Mouse (Mus musculus) embryo, embryonic 9.5 days (tissue): ENCODE measurements around the gene D630003M21Rik.
A peak's percentile ranks its signal among the peaks of the same experiment; 100 is the strongest.

Experiments
- DNase-seq: peaks from one replicate; pipeline ENCODE4 v3.0.0-alpha.2; 2017; ENCODE audit errors: extremely low spot score

D630003M21Rik gene

GRCm38 (mm10) chr2:158228670-158229502 is at the start of gene D630003M21Rik:
TSS of gene D630003M21Rik (minus strand) at chr2:158229222.
- DNase-seq, result peak; percentile 69

DNA sequence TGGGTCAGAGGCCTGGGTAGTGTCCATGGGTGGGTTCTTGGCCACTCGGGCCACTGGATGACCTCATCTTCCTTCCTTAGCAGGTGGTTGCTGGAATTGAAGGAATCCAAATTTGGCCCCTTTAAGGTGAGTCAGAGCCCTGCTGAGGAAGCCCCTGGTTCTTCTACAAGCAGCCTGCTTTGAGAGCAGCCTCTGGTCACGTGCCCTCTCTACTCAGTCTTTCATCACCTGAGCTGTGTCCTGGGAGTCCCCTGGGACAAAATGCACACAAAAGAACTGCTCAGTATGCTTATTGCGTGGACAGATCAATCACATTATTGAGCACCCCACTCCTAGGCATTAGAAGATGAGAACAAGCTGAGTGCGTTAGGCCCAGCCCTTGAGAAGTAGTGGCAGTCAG is 47.9 kb upstream of the D630003M21Rik start:
- no peak for DNase-seq

DNA sequence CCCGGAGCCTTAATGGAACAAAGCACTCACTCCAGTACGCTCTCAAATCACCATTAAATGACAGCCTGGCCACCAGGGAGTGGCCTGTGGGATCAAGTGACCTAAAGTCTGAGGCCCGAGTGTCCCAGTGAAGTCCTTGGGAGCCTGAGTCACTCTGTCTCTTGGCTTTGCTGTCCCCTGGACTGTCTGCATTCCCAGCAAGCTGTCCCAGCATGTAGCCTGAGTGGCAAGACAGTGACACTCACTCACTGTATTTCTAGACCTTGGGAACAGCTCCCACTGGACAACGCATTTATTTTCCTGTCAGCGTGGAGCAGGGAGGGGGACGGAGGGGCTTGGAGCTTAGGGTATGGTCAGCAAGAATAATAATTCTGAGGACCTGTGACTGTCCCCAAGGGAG is 47.4 kb upstream of the D630003M21Rik start:
- DNase-seq, result peak; percentile 23

GRCm38 (mm10) chr2:158275811-158276210 is 46.8 kb upstream of the D630003M21Rik start:
- DNase-seq, result no peak

GRCm38 (mm10) chr2:158275349-158275748 is 46.3 kb upstream of the D630003M21Rik start:
- DNase-seq, result no peak

DNA sequence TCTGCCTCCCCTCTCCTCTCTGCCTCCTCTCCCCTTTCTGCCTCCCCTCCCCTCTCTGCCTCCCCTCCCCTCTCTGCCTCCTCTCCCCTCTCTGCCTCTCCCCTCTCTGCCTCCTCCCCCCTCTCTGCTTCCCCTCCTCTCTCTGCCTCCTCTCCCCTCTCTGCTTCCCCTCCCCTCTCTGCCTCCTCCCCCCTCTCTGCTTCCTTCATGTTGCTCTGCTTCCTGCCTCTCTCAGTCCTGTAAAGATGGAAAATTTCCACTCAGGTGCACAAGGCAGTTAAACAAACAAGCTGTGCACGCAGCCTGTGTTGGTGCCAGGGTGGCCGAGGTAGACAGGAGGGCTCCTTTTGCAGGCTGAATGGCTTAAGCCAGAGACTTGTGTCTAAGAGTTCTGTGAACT is 44.6 kb upstream of the D630003M21Rik start:
- DNase-seq, result peak; percentile 19

- DNase-seq, result no peak
These were observed 41.0 kb upstream of the D630003M21Rik start for GRCm38 (mm10) chr2:158270017-158270416.

DNA sequence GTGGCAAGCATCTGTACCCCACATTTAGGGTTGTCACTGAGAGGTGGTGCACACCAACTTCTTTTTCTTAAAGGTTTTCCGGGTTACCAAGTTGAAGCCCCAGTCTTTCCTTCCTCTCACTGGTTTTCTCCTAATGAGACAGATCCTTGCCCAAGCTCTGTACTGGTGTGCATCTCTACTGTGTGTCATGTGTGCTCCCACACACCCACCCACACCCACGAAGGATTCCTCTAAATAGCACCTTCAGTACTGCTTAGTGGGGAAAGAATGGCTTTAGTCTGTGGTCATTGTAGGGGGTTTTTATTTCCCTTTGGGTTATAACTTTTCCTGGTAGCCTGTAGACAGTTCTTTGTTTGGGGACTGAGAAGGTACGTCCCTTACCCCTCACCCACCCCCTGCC is 35.9 kb upstream of the D630003M21Rik start:
- DNase-seq, result no peak

- no peak for DNase-seq
These were observed 30.5 kb upstream of the D630003M21Rik start for GRCm38 (mm10) chr2:158259498-158259897.

DNA sequence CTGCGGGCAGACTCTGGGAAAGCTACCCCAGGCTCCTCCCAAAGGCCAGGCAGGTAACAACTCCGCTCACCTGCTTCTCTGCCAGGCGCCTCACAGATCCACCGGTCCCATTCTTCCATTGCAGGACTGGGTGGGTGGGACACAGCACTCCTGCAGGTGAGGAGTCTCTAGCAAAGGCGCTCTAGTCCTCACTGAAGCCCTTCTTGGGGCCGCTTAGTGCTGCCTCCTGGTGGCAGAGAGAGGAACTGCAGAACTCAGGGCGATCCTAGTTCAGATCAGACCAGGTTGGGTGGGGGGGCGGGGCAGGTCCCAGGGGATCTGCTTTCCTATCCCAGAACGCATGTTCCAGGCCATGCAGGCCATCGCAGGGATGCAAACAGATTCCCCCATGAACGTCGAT is 29.8 kb upstream of the D630003M21Rik start:
- DNase-seq, result peak; percentile 84

DNA sequence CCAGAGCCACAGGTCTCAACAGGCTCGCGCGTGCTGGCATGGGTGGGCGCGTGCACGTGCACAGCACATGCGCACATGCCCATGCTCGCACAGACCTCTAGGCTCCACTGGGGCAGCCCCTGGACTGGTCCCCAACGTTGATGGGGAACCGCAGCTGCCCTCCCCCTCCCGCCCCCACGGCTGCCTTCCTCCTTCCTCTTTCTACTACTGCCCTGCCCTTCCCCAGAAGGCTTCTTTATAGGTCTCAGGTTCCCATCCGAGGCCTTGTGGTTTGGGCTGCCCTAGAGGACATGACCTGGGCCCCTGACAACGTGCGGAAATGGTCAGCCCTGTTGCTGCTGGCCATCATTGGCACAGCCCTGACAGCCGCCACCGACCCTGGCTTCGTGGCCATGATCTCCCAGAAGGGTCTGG is 29.0 kb upstream of the D630003M21Rik start, which contains the start of gene Bpi:
Gene Bpi, plus strand, starts transcription at position 90 of the 414 bp plus-strand sequence.
- DNase-seq, result no peak

GRCm38 (mm10) chr2:158256894-158257293 is 27.9 kb upstream of the D630003M21Rik start:
- peak; percentile 45 for DNase-seq

- no peak for DNase-seq
These were observed 24.8 kb upstream of the D630003M21Rik start for GRCm38 (mm10) chr2:158253806-158254205.

DNA sequence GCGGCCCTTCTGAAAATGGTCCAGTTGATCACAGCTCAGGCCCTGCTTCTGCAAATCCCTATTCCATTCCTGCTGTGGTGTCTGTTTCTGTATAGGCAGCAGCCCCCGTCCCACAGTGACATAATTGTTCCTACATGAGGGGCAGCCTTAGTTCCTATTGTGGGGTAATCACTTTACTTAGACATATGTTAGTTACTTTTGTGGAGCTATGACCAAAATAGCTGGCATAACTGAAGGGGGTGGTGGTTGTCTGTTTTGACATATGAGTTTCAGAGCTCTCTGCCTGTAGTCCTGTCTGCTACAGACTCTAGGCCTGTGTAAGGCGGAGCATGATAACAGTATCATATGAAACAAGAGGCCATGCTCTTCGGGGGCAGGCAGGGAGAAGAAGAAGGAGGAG is 21.5 kb upstream of the D630003M21Rik start:
- DNase-seq, result no peak

- no peak for DNase-seq
These were observed 19.3 kb upstream of the D630003M21Rik start for GRCm38 (mm10) chr2:158248318-158248717.

DNA sequence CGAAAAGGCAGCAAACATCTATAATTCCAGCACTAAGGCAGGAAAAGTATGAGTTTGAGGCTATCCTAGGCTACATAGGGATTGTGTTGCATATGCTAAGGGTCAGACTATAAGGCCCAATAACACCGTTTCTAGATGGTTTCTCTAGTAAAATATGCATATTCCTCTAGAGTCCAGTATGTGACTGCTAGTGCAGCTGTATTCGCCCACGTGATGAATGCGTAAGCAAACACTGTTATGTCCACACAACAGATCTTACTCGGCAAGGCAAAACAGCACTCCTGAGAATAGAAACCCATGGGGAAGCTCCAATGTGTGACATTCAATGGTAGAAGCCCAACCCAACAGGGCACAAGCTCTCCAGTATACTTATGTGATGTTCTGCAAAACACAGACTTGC is 18.8 kb upstream of the D630003M21Rik start:
- DNase-seq, result no peak

DNA sequence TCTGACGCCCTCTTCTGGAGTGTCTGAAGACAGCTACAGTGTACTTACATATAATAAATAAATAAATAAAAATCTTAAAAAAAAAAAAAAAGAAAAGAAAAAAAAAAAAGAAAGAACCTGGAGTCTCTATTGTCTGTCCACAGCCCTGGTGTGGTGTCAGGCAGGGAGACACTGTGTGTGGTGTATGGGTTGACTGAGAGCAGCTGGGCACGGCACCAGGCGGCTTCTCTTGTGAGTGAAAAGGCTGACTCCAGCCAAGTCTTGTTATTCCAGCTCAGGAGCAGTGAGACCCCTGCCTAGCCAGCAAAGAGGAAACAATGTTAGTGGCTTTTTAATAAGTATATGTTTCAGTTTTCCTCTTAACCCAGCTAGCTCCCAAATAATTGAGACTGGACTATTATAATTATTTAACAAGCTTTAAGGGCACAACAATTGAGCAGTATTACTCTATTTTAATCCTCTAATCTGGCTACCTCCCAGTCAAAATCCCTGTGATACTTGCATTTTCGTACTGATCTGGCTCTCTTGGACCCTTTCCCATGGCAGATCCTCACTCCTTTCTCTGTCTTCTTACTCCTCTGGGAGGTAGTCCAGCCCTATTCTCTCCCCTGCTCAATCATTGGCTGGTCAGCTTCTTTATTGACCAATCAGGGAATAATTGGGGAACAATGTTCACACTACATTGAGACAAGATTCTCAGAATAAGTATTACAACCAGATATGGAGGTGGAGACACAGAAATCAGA is 16.2 kb upstream of the D630003M21Rik start:
- DNase-seq, result no peak

DNA sequence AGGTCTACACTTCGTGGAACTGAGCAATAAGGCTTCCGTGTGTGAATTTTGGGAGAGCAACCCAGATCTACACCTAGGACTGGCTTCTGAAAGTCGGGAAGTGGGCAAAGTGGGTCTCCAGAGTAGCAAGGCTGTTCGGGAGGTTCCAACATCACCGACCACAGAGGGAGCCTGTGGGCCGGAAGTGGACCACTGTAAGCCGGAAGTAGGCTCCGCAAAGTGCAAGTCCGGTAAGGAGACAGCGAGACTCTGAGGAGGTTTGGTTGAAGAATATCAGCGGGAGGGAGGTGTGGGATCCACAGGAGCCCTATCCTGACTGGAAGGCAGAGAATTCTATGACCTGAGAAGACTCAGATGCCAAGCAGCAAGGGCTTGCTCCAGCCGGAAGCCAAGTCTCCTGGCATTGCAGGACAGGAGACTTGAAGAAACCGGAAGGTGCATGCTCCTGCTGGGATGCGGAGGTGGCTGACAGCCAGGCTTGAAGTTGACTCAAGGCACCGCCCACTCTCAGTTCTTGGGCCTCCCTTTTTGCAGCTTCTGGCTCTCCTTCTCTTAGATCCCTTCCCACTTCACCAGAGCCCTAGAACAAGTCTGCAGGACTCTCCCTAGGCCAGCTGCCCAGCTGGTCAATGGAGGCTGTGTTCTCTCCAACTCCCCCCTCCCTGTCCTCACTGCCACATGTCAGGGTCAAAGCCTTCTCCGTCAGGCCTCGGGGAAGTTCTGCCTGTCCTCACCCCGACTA is 14.3 kb upstream of the D630003M21Rik start:
- no peak for DNase-seq

DNA sequence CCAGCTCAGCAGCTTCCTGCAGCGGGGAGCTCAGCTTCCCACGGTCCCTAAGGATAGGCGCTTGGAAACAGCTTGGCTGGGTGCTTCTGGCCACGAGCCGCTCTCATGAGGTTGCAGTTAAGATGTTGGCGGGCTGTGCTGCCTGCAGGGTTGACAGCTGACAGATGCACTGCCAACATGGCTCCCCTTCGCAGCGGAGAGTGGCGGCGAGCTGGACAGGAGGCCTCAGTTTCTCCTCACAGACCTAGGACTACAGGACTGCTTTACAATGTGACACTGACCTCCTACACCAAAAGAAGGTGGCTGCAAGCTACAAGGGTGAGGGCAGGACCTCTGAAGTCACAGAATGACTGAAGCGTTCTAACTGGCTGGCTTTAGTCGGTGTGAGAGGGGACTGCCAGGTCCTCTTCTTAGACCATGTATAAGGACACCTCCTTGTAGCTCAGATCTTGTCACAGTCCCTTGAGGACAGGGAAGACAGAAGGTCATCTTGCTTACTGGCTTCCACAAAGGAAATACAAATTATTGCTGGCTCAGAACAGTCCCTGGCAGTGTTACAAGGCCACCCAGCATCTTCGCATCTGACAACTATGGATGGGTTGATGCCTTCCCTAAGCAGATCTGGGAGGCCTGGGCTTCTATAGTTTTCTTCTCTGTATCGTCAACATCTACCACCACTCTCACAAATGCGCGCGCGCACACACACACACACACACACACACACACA is 13.3 kb upstream of the D630003M21Rik start:
- DNase-seq, result no peak

GRCm38 (mm10) chr2:158241126-158241738 is 12.2 kb upstream of the D630003M21Rik start:
- no peak for DNase-seq

DNA sequence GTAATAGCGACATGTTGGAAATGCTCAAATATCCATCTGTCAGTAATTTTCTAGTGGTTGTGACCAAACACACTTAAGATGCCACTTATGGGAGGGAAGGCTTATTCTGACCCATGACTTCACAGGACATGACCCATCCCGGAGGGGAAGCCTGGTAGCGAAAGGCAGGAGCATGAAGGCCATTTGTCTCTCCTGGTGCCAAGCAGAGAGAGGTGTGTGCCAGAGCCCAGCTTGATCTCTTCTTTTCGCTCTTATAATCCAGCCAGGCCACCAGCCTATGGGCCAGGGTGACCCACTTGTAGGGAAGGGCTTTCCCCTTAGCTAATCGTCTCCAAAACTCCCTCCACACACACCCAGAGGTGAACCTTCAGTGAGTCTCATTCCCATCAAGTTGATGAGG is 9.1 kb upstream of the D630003M21Rik start:
- no peak for DNase-seq
